Mouse (Mus musculus) intestine, embryonic 14.5 days (tissue): Measurements from ENCODE around the gene Gm20075. TPM values are rescaled to one million over a fixed set of nuclear protein-coding genes. Genes with fewer than 3 reads are reported as not detected.
"Not testable (repeated sequence)": the region's sequence is repeated elsewhere in the genome, so short reads cannot be mapped to it uniquely, and the experiment has no call there.

Experiments used
- ATAC-seq: fragments of 200-750 bp; cut with Nextera tagmentation; replicated peaks from 2 replicates; pipeline ENCODE4 v1.8.0; 2017; ENCODE audit warnings: low read depth, moderate number of reproducible peaks, moderate TSS enrichment, moderate library complexity; ENCODE audit not compliant: low FRiP score, low TSS enrichment
- DNase-seq: peaks from one replicate; pipeline ENCODE4 v3.0.0-alpha.2; 2018; ENCODE audit warnings: low spot score
- H3K27ac ChIP-seq: fragments of 300-500 bp; sonication (generic); 2 replicates; pipeline ENCODE4 v1.5.1; 2014; ENCODE audit warnings: low read depth, mild to moderate bottlenecking, control low read depth
- H3K27me3 ChIP-seq: fragments of 300-500 bp; sonication (generic); replicated peaks from 2 replicates; pipeline ENCODE4 v1.6.1; 2014; ENCODE audit warnings: low read length, control low read depth; ENCODE audit not compliant: control insufficient read depth, insufficient read depth
- H3K36me3 ChIP-seq: fragments of 300-500 bp; sonication (generic); 2 replicates; pipeline ENCODE4 v1.6.1; 2014; ENCODE audit warnings: low read length, control low read depth; ENCODE audit not compliant: control insufficient read depth, insufficient read depth
- H3K4me1 ChIP-seq: fragments of 300-500 bp; sonication (generic); replicated peaks from 2 replicates; pipeline ENCODE4 v1.6.1; 2014; ENCODE audit warnings: low read length, control low read depth, mixed read lengths; ENCODE audit not compliant: control insufficient read depth, insufficient read depth
- H3K4me2 ChIP-seq: fragments of 300-500 bp; sonication (generic); 2 replicates; pipeline ENCODE4 v1.6.1; 2014; ENCODE audit warnings: low read length
- H3K4me3 ChIP-seq: fragments of 300-500 bp; sonication (generic); 2 replicates; pipeline ENCODE4 v1.5.1; 2014; ENCODE audit warnings: low read depth, low read length, control low read depth, mixed read lengths
- H3K9ac ChIP-seq: fragments of 300-500 bp; sonication (generic); 2 replicates; pipeline ENCODE4 v1.6.1; 2014; ENCODE audit warnings: mild to moderate bottlenecking, low read length
- H3K9me3 ChIP-seq: fragments of 300-500 bp; sonication (generic); 2 replicates; pipeline ENCODE4 v1.6.1; 2016; ENCODE audit warnings: low read length, control low read depth; ENCODE audit not compliant: control insufficient read depth
- WGBS: fragments of 180-500 bp; shearing (Covaris S2); extraction: QIAGEN DNeasy Blood & Tissue Kit; methylation state at CpG from one replicate; pipeline ENCODE4 v1.1.7; 2014; 5-methylcytosine and 5-hydroxymethylcytosine counted together
- polyA plus RNA-seq: library from polyadenylated mRNA; unstranded; fragments of >200 nt; fragmentation: Nextera tagmentation; extraction: Ambion mirVana; gene quantifications from 2 replicates; pipeline ENCODE4 v1.2.1, GENCODE M21; 2014

The Gm20075 gene
- polyA plus RNA-seq, result 21.5 and 22.2 TPM in 2 replicates

- H3K9me3 ChIP-seq, H3K27ac ChIP-seq, H3K9ac ChIP-seq, H3K4me2 ChIP-seq, H3K4me1 ChIP-seq, DNase-seq, H3K27me3 ChIP-seq, ATAC-seq, H3K36me3 ChIP-seq, H3K4me3 ChIP-seq: not testable (repeated sequence)
- 88% methylated on average over 3 of the region's 3 CpGs for WGBS
Observed at GRCm38 (mm10) chr13:96081276-96081675, at the start of gene Gm20075. Gm20075 (minus strand) TSS chr13:96081376.

- Histone ChIP-seq H3K4me2 (no peak overlapping the region), H3K4me1 (peaks cover 5% of the 10 kb centered on the region), H3K9ac (no peak overlapping the region), H3K36me3 (no peaks in the 10 kb centered on the region), H3K4me3 (no peak overlapping the region), H3K27me3 (peaks cover 67% of the 10 kb centered on the region), H3K27ac (no peak overlapping the region), H3K9me3 (no peaks in the 10 kb centered on the region)
- DNase-seq (no peak), ATAC-seq (no peak)
- 75% methylated on average over 3 of the region's 3 CpGs for WGBS
Observed at GRCm38 (mm10) chr13:96129081-96129480, 47.9 kb upstream of the Gm20075 start.

DNA sequence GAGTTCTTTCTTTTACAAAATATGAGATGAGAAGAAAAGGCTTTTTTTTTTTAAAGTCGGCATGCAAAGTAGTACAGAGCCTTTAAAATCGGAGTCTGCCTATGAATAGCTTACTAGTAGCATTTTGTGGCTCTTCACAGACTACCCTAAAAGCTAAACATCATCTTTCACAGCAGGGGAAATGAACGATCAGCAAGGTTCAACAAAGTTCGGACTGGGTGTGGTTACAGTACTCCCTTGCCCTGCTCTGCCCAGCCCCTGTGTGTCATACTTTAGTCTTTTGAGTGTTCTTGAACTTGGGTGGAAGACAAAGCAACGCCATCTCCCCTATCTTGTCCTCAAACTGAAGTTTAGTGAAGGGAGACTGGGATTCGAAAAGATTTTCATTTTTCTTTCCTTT, 45.5 kb upstream of the Gm20075 start:
- no peaks in the 10 kb centered on the region for H3K9me3 ChIP-seq
- H3K9ac ChIP-seq, result no peak overlapping the region
- no peak overlapping the region for H3K4me3 ChIP-seq
- H3K27me3 ChIP-seq, result peaks cover 43% of the 10 kb centered on the region
- no peak overlapping the region for H3K4me2 ChIP-seq
- ATAC-seq (no peak), DNase-seq (no peak)
- 67% methylated on average over 6 of the region's 6 CpGs for WGBS
- H3K36me3 ChIP-seq, result no peaks in the 10 kb centered on the region
- H3K4me1 ChIP-seq, result no peaks in the 10 kb centered on the region; the same call in 1 of the 2 replicates
- H3K27ac ChIP-seq, result no peak overlapping the region

DNA sequence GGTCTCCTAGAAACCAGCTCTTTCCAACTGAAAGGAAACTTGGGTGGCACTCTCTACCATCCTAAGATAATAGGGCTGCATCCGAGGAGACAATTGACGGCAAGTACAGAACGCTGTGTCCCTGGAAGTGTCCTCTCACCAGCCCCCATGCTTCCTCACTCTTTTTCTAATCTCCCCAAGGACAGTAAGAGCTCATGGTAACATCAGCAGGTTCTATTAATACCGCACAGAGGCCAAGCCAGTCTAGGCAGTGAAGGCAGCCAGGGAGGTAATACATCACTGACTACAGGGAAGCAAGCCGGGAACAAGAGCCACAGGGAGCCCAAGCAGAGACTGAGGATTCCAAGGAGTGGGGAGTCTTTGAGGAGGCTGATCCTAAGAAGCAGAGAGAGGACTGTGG, 43.8 kb upstream of the Gm20075 start:
- no peaks in the 10 kb centered on the region for H3K4me1 ChIP-seq
- H3K9me3 ChIP-seq, result no peaks in the 10 kb centered on the region
- DNase-seq, result no peak
- no peak for ATAC-seq
- no peaks in the 10 kb centered on the region for H3K36me3 ChIP-seq
- no peak overlapping the region for H3K9ac ChIP-seq
- H3K27ac ChIP-seq, result no peak overlapping the region
- H3K27me3 ChIP-seq, result peaks cover 26% of the 10 kb centered on the region
- no peak overlapping the region for H3K4me2 ChIP-seq
- H3K4me3 ChIP-seq, result no peak overlapping the region
- 70% methylated on average over 5 of the region's 5 CpGs for WGBS

DNA sequence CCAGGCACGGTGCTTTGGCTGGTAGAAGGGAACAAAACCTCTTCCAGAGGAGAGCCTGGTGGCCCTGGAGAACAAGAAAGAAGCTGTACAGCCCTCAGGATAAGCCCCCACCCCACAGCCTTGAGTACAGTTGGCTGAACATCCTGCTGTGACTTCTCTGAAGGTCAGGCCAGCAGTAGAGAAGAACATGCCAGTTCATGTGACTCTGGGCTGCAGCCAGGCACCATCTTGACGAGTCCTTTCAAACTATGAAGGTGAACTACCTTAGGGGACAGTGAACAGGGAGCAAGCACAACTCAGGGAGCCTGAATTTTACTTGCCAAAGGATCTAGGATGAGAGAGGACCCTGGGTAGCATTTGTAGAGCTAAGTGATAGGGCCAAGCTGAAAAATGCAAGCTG, 31.5 kb upstream of the Gm20075 start:
- Histone ChIP-seq H3K36me3 (no peaks in the 10 kb centered on the region), H3K9ac (no peak overlapping the region), H3K9me3 (no peaks in the 10 kb centered on the region), H3K4me3 (no peak overlapping the region), H3K4me1 (no peaks in the 10 kb centered on the region), H3K27me3 (no peaks in the 10 kb centered on the region), H3K27ac (no peak overlapping the region), H3K4me2 (no peak overlapping the region)
- 67% methylated on average over 2 of the region's 2 CpGs for WGBS
- ATAC-seq (no peak), DNase-seq (no peak)

GRCm38 (mm10) chr13:96110767-96111166, 29.6 kb upstream of the Gm20075 start:
- DNase-seq (no peak), ATAC-seq (no peak)
- Histone ChIP-seq H3K4me2 (no peak overlapping the region), H3K4me1 (no peaks in the 10 kb centered on the region), H3K4me3 (no peak overlapping the region), H3K9ac (no peak overlapping the region), H3K27me3 (no peaks in the 10 kb centered on the region), H3K9me3 (no peaks in the 10 kb centered on the region), H3K36me3 (no peaks in the 10 kb centered on the region), H3K27ac (no peak overlapping the region)
- 86% methylated on average over 3 of the region's 3 CpGs for WGBS

- no peak overlapping the region for H3K4me3 ChIP-seq
- DNase-seq, result no peak
- no peaks in the 10 kb centered on the region for H3K9me3 ChIP-seq
- H3K27me3 ChIP-seq, result no peaks in the 10 kb centered on the region
- H3K4me1 ChIP-seq, result no peaks in the 10 kb centered on the region
- H3K4me2 ChIP-seq, result no peak overlapping the region
- H3K36me3 ChIP-seq, result no peaks in the 10 kb centered on the region
- no peak for ATAC-seq
- no peak overlapping the region for H3K9ac ChIP-seq
- 62% methylated on average over 4 of the region's 4 CpGs for WGBS
- H3K27ac ChIP-seq, result no peak overlapping the region
Observed at GRCm38 (mm10) chr13:96106367-96106766, 25.2 kb upstream of the Gm20075 start.

DNA sequence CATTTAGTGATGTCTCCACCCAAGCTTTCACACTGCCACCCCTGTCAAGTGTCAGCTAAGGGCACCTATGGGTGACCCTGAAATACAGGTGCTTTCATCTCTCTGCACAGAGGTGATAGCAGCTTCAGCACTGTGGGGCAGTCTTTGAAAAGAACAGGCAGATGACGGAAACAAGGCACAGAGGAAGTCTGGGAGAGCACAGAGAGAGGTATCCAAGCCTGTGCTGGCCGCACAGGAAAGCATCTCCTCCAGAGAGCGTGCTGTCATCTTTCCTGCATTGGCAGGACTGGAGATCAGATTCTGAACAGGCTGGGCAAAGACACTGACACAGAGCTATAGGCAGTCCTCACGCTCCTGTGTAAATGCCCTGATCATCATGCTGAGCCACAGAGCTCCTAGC, 9.8 kb upstream of the Gm20075 start:
- Histone ChIP-seq H3K27me3 (no peaks in the 10 kb centered on the region), H3K36me3 (no peaks in the 10 kb centered on the region), H3K4me3 (no peak overlapping the region), H3K4me1 (no peaks in the 10 kb centered on the region), H3K9ac (no peak overlapping the region), H3K9me3 (no peaks in the 10 kb centered on the region), H3K27ac (no peak overlapping the region), H3K4me2 (no peak overlapping the region)
- WGBS, result 64% methylated on average over 4 of the region's 4 CpGs
- no peak for DNase-seq
- ATAC-seq, result no peak

GRCm38 (mm10) chr13:96085581-96086302, 4.6 kb upstream of the Gm20075 start:
- Histone ChIP-seq H3K27ac (no peak overlapping the region), H3K36me3 (no peaks in the 10 kb centered on the region), H3K4me3 (no peak overlapping the region), H3K9me3 (no peaks in the 10 kb centered on the region), H3K9ac (no peak overlapping the region), H3K4me2 (no peak overlapping the region), H3K27me3 (no peaks in the 10 kb centered on the region), H3K4me1 (no peaks in the 10 kb centered on the region)
- 75% methylated on average over 7 of the region's 7 CpGs for WGBS
- DNase-seq (no peak), ATAC-seq (no peak)
